Mouse (Mus musculus) forebrain, embryonic 16.5 days (tissue): ENCODE results near the gene Dock1. TPM values are rescaled to one million over a fixed set of nuclear protein-coding genes. Genes with fewer than 3 reads are reported as not detected.

Experiments used
- ATAC-seq: fragments of 200-750 bp; cut with Nextera tagmentation; 2 replicates; pipeline ENCODE4 v1.8.0; 2017; ENCODE audit warnings: mild to moderate bottlenecking, moderate library complexity
- H3K27ac ChIP-seq: fragments of 300-500 bp; sonication (generic); 2 replicates; pipeline ENCODE4 v1.5.1; 2014; ENCODE audit warnings: low read length, control low read depth
- H3K27me3 ChIP-seq: fragments of 300-500 bp; sonication (generic); replicated peaks from 2 replicates; pipeline ENCODE4 v1.6.1; 2014; ENCODE audit warnings: low read length; ENCODE audit not compliant: control insufficient read depth, insufficient read depth
- H3K36me3 ChIP-seq: fragments of 300-500 bp; sonication (generic); 2 replicates; pipeline ENCODE4 v1.6.1; 2014; ENCODE audit not compliant: control insufficient read depth, insufficient read depth
- H3K4me1 ChIP-seq: fragments of 300-500 bp; sonication (generic); replicated peaks from 2 replicates; pipeline ENCODE4 v1.6.1; 2014; ENCODE audit warnings: low read length; ENCODE audit not compliant: control insufficient read depth, insufficient read depth
- H3K4me2 ChIP-seq: fragments of 300-500 bp; sonication (generic); 2 replicates; pipeline ENCODE4 v1.6.1; 2014; ENCODE audit warnings: mild to moderate bottlenecking, low read length, control low read depth
- H3K4me3 ChIP-seq: fragments of 300-500 bp; sonication (generic); replicated peaks from 2 replicates; pipeline ENCODE4 v1.5.1; 2014; ENCODE audit warnings: mild to moderate bottlenecking, low read length, control low read depth
- H3K9ac ChIP-seq: fragments of 300-500 bp; sonication (generic); replicated peaks from 2 replicates; pipeline ENCODE4 v1.6.1; 2014; ENCODE audit warnings: low read depth, low read length, control low read depth
- H3K9me3 ChIP-seq: fragments of 300-500 bp; sonication (generic); 2 replicates; pipeline ENCODE4 v1.6.1; 2016; ENCODE audit warnings: low read length; ENCODE audit not compliant: control insufficient read depth
- WGBS: fragments of 180-500 bp; shearing (Covaris S2); extraction: QIAGEN DNeasy Blood & Tissue Kit; methylation state at CpG from one replicate; pipeline ENCODE4 v1.1.7; 2014; 5-methylcytosine and 5-hydroxymethylcytosine counted together
- polyA plus RNA-seq: library from polyadenylated mRNA; unstranded; fragments of >200 nt; fragmentation: Nextera tagmentation; extraction: Ambion mirVana; gene quantifications from 2 replicates; pipeline ENCODE4 v1.2.1, GENCODE M21; 2015

Dock1 gene
- polyA plus RNA-seq, 1 experiment from 2014 or later: 7.7 TPM

GRCm38 (mm10) chr7:134990911-134991310 is 320.5 kb downstream of the Dock1 start:
- WGBS: 61% methylated on average over 2 of the region's 2 CpGs
- no peak overlapping the region for H3K4me2 ChIP-seq
- H3K4me1 ChIP-seq: no peaks in the 10 kb centered on the region
- peak; percentile 28; the same call in 1 of the 2 replicates for ATAC-seq
- no peaks in the 10 kb centered on the region for H3K27me3 ChIP-seq
- no peaks in the 10 kb centered on the region for H3K9me3 ChIP-seq
- H3K27ac ChIP-seq: no peak overlapping the region
- no peaks in the 10 kb centered on the region for H3K36me3 ChIP-seq
- H3K9ac ChIP-seq: no peak overlapping the region
- no peak overlapping the region for H3K4me3 ChIP-seq

GRCm38 (mm10) chr7:134994983-134995382 is 324.5 kb downstream of the Dock1 start:
- 81% methylated on average over 5 of the region's 5 CpGs for WGBS
- Histone ChIP-seq H3K36me3 (no peaks in the 10 kb centered on the region), H3K4me1 (no peaks in the 10 kb centered on the region), H3K27me3 (no peaks in the 10 kb centered on the region), H3K27ac (no peak overlapping the region), H3K9ac (no peak overlapping the region), H3K4me3 (no peak overlapping the region), H3K9me3 (no peaks in the 10 kb centered on the region), H3K4me2 (no peak overlapping the region)
- ATAC-seq: no peak

GRCm38 (mm10) chr7:135002216-135002615 is 331.8 kb downstream of the Dock1 start:
- Histone ChIP-seq H3K4me1 (no peaks in the 10 kb centered on the region), H3K36me3 (no peaks in the 10 kb centered on the region), H3K4me2 (no peak overlapping the region), H3K9me3 (no peaks in the 10 kb centered on the region), H3K4me3 (no peak overlapping the region), H3K27me3 (no peaks in the 10 kb centered on the region), H3K27ac (no peak overlapping the region), H3K9ac (no peak overlapping the region)
- WGBS: 81% methylated on average over 1 of the region's 1 CpGs
- no peak for ATAC-seq

- no peak overlapping the region for H3K4me3 ChIP-seq
- no peak overlapping the region for H3K27ac ChIP-seq
- H3K36me3 ChIP-seq: no peaks in the 10 kb centered on the region
- no peak for ATAC-seq
- no peaks in the 10 kb centered on the region for H3K4me1 ChIP-seq
- no peak overlapping the region for H3K4me2 ChIP-seq
- H3K9ac ChIP-seq: no peak overlapping the region
- 69% methylated on average over 9 of the region's 9 CpGs for WGBS
- no peaks in the 10 kb centered on the region for H3K27me3 ChIP-seq
- H3K9me3 ChIP-seq: no peaks in the 10 kb centered on the region
These were observed 332.4 kb downstream of the Dock1 start for GRCm38 (mm10) chr7:135002891-135003290.

GRCm38 (mm10) chr7:135005964-135006560 is 335.6 kb downstream of the Dock1 start:
- Histone ChIP-seq H3K27me3 (no peaks in the 10 kb centered on the region), H3K4me3 (no peak overlapping the region), H3K9me3 (no peaks in the 10 kb centered on the region), H3K9ac (no peak overlapping the region), H3K27ac (no peak overlapping the region), H3K4me2 (no peak overlapping the region), H3K36me3 (no peaks in the 10 kb centered on the region), H3K4me1 (no peaks in the 10 kb centered on the region)
- no peak for ATAC-seq
- 60% methylated on average over 7 of the region's 7 CpGs for WGBS

GRCm38 (mm10) chr7:135008021-135008420 is 337.6 kb downstream of the Dock1 start:
- no peaks in the 10 kb centered on the region for H3K27me3 ChIP-seq
- H3K9me3 ChIP-seq: no peaks in the 10 kb centered on the region
- WGBS: 95% methylated on average over 2 of the region's 2 CpGs
- H3K4me2 ChIP-seq: no peak overlapping the region
- H3K4me3 ChIP-seq: no peak overlapping the region
- no peak for ATAC-seq
- H3K4me1 ChIP-seq: no peaks in the 10 kb centered on the region
- H3K9ac ChIP-seq: no peak overlapping the region
- no peaks in the 10 kb centered on the region for H3K36me3 ChIP-seq
- no peak overlapping the region for H3K27ac ChIP-seq

GRCm38 (mm10) chr7:135010997-135011396 is 340.5 kb downstream of the Dock1 start:
- H3K27me3 ChIP-seq: no peaks in the 10 kb centered on the region
- H3K4me3 ChIP-seq: no peak overlapping the region
- no peak overlapping the region for H3K27ac ChIP-seq
- 92% methylated on average over 2 of the region's 2 CpGs for WGBS
- no peaks in the 10 kb centered on the region for H3K36me3 ChIP-seq
- no peak overlapping the region for H3K9ac ChIP-seq
- H3K9me3 ChIP-seq: no peaks in the 10 kb centered on the region
- H3K4me2 ChIP-seq: no peak overlapping the region
- ATAC-seq: no peak
- H3K4me1 ChIP-seq: no peaks in the 10 kb centered on the region

GRCm38 (mm10) chr7:135017531-135017930 is 347.1 kb downstream of the Dock1 start:
- Histone ChIP-seq H3K4me1 (no peaks in the 10 kb centered on the region; the same call in 1 of the 2 replicates), H3K4me2 (no peak overlapping the region), H3K9ac (no peak overlapping the region), H3K27ac (no peak overlapping the region), H3K36me3 (no peaks in the 10 kb centered on the region), H3K9me3 (no peaks in the 10 kb centered on the region), H3K4me3 (no peak overlapping the region), H3K27me3 (no peaks in the 10 kb centered on the region)
- ATAC-seq: no peak
- WGBS: 69% methylated on average over 1 of the region's 1 CpGs

GRCm38 (mm10) chr7:135020762-135021161 is 350.3 kb downstream of the Dock1 start:
- ATAC-seq: no peak
- no peaks in the 10 kb centered on the region; the same call in 1 of the 2 replicates for H3K4me1 ChIP-seq
- WGBS: 79% methylated on average over 7 of the region's 7 CpGs
- no peaks in the 10 kb centered on the region for H3K9me3 ChIP-seq
- no peaks in the 10 kb centered on the region for H3K27me3 ChIP-seq
- H3K9ac ChIP-seq: no peak overlapping the region
- H3K27ac ChIP-seq: no peak overlapping the region
- H3K36me3 ChIP-seq: no peaks in the 10 kb centered on the region
- no peak overlapping the region for H3K4me3 ChIP-seq
- H3K4me2 ChIP-seq: no peak overlapping the region
